Mouse (Mus musculus): Measurements from ENCODE around the gene Cgnl1.

Cgnl1 gene

GRCm38 (mm10) chr9:71770991-71771767 is at the start of gene Cgnl1:
Gene Cgnl1 (minus strand): TSS chr9:71771602.
- in situ Hi-C loops (cut with MboI, MseI): loop anchor here (10.0 kb wide), 1 partner anchor 126 kb away; no protein-coding TSS in a partner anchor

DNA sequence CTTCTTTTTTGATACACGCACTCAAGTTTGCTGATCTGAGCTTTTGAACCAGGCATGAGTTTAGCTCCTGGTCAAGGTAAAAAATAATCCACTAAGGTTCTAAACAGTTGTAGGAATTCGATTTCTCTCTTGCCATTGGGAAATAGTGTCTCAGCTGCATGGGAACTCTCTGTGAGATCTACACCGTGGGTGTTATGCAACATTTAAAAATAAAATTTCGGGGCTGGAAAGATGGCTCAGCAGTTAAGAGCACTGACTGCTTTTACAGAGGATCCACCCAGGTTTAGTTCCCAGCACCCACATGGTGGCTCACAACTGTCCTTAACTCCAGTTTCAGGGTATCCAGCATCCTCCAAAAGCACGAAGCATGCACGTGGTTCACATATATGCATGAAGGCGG is 47.1 kb upstream of the Cgnl1 start:
- in situ Hi-C loops (cut with MboI, MseI): no loop called here

DNA sequence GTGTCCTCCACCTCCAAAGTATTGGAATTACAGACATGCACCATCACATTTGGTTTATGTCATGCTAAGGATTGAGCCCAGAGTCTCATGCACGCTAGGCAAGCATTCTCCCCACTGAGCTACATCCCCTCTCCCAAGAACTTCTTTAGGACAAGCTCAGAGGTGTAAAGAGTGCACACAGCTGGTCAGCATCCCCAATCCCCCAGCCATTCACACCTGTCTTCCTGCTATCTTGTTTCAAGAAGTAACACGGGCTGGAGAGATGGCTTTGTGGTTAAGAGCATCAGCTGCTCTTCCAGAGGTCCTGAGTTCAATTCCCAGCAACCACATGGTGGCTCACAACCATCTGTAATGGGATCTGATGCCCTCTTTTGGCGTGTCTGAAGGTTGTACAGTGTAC is 44.7 kb upstream of the Cgnl1 start:
- in situ Hi-C loops (cut with MboI, MseI): no loop called here

GRCm38 (mm10) chr9:71813565-71813964 is 42.2 kb upstream of the Cgnl1 start:
- in situ Hi-C loops (cut with MboI, MseI): no loop called here

DNA sequence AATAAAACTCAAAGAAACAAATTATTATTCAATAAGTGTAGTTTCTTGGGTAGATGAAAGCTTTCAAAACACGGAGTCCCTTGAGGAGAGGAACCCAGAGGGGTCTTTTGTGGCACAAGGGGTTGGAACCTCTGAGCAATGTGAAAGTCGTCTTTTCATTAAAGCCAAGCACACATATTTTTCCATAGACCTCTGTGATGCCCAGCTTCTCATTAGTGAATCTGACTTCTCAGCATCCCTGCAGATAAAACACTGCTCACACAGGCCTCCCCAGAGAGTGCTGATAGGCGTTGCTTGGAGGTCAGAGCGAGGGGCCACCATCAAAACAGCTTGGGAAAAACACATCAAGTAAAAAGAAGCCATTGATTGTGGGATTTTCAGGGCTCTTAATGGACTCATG is 41.5 kb upstream of the Cgnl1 start:
- in situ Hi-C loops (cut with MboI, MseI): no loop called here

DNA sequence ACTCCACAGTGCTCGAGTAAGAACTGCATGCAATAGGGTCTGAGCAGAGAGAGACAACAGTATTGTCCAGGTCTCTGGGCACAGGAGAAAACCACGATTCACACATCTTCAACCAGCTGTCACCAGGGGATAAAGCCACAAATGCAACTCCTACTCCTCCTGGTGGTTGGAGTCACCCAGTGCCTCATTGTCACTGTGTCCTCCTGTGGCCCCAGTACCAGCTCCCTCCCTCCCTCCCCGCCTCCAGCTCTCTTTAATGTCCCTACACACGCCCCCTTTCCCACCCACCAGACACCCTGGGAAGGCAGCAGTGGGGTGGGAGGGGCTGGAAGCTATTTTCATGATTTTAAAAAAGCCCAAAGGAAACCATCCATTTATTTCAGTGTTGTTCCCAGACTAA is 41.0 kb upstream of the Cgnl1 start:
- in situ Hi-C loops (cut with MboI, MseI): no loop called here

GRCm38 (mm10) chr9:71811404-71811803 is 40.0 kb upstream of the Cgnl1 start:
- in situ Hi-C loops (cut with MboI, MseI): no loop called here

DNA sequence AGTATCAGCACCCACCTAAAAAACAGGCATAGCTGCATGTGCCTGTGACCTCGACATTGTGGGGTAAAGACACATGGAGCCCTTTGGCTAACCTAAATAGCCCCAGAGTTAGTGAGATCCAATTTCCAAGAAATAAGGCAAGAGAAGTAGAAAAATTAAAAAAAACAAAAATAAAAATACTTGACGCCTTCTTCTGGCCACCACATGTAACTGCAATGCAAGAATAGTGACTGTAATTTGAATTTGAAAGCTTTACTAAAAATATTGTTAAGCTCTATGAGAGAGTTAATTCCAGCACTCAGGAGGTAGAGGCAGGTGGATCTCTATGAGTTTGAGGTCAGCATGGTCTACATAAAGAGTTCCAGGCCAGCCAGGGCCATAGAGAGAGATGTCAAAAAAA is 39.3 kb upstream of the Cgnl1 start:
- in situ Hi-C loops (cut with MboI, MseI): no loop called here

DNA sequence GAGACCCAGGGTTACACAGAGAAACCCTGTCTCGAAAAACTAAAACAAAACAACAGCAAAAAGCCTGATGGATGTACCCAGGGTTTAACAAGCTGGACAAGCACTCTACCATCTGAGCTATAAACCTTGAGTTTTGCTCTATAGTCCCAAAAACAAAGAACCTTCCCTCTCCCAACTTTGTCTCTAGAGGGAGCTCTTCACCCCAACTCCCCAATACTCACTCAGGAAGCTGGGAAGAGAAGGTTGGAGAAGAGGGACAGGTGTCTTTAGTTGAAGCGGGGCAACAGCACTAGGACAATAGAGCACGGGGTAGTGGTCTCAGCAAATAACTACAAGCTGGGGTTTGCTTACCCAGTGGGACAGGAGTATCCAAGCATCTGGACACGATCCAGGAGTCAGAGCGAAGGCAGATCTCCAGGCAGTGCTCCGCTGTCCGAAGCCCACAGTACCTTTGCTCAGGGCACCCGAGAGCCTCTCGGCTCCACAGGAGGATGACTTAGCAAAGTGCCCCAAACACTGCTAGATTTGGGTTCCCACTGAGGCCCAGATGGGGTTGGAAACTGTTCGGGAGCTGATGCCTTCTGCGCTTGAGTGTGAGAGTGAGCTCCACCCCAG is 37.3 kb upstream of the Cgnl1 start:
- in situ Hi-C loops (cut with MboI, MseI): loop anchor here (5.0 kb wide), 1 partner anchor 161 kb away; no protein-coding TSS in a partner anchor

DNA sequence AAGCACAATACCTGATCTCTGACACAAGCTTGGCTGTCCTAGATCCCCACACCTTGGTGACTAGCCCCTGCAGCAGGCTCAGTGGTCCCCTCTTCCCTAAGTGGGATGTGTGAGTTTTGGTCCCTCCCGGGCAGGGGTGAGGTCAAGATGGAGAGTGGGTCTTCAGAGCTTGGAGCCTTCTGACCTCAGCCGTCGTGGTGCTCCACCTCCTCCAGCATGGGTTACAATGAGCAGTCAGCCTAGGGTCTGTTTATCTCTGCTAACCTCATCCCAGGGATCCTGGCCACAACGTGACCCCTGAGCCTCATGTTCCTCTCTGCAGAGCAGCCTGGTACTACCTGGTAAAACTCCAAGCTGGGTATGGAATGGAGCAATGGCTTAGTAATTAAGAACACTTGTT is 36.4 kb upstream of the Cgnl1 start:
- in situ Hi-C loops (cut with MboI, MseI): loop anchor here (5.0 kb wide), 1 partner anchor 160 kb away; no protein-coding TSS in a partner anchor

- in situ Hi-C loops (cut with MboI, MseI): loop anchor here (5.0 kb wide), 1 partner anchor 159 kb away; no protein-coding TSS in a partner anchor
Measured at GRCm38 (mm10) chr9:71806422-71806805, 35.0 kb upstream of the Cgnl1 start.

- in situ Hi-C loops (cut with MboI, MseI): loop anchor here (5.0 kb wide), 1 partner anchor 159 kb away; no protein-coding TSS in a partner anchor
Measured at GRCm38 (mm10) chr9:71805646-71806421, 34.4 kb upstream of the Cgnl1 start.

DNA sequence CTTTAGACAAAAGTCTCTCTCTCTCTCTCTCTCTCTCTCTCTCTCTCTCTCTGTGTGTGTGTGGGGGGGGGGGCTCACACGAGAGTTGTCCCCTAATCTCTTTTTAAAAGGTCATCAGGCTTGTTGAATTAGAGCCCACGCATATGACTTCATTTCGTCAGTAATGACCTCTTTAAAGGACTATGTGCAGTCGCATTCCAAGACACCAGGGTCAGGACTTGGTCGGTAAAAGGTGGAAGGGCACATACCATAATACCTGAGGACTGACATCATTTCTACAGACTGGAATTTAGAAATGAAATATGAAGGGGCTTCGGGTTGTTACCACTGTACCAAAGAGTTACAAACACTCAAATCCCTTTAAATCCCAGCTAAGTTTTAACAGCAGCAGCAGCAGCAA is 32.7 kb upstream of the Cgnl1 start:
- in situ Hi-C loops (cut with MboI, MseI): no loop called here

DNA sequence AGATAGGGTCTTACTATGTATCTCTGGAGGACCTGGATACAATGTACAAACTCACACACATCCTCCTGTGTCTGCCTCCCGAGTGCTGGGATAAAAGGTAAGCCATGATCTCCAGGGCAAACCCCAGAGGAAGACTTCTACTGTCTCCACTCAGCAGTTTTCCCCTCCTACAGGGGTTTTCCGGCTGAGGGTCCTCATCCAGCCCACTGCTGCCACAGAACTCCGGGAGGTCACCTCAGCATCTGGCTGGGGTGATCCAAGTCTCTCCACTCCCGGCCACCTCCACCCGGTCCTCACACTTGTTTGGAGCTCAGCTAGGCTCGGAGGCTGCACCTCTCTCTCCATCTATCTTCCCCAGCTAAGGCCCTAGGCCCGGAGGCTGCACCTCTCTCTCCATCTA is 31.9 kb upstream of the Cgnl1 start:
- in situ Hi-C loops (cut with MboI, MseI): no loop called here

- in situ Hi-C loops (cut with MboI, MseI): no loop called here
Measured at GRCm38 (mm10) chr9:71799598-71799997, 28.2 kb upstream of the Cgnl1 start.

GRCm38 (mm10) chr9:71798176-71798575 is 26.8 kb upstream of the Cgnl1 start:
- in situ Hi-C loops (cut with MboI, MseI): no loop called here

DNA sequence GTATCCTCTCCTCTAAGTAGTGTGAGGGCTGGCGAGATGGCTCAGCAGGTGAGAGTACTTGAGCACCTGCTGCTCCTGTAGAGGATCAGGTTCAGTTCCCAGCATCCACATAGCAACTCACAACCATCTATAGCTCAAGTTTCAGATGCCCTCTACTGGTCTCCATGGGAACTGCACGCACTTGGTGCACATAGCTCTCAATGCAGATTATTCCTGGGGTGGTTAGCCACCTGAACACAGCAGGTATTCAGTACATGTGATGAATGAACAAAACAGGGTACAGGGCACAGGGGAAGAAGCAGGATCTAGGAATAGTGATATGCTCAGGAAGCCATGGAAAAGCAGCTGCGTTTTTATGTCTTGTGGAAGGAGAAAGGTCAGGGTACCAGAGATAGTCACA is 6.0 kb upstream of the Cgnl1 start:
- in situ Hi-C loops (cut with MboI, MseI): loop anchor here (10.0 kb wide), 1 partner anchor 133 kb away; no protein-coding TSS in a partner anchor

DNA sequence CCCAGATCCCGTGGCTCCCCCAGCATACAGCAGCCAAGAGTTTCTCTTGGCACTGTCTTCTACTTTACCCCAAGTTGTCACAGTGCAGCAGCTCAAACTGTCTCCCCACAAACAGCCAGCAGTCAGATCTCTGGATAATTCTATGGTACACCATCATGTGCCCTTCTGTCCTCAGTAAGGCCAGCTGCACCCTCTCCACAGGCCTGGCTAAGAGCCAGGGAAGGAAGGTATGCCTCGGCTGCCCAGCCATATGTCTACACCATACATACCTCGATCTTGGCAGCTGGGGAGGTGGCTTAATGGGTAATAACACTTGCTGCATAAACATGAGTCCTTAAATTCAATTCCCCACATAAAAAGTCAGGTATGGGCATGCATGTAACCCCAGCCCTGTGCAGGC is 4.9 kb upstream of the Cgnl1 start:
- in situ Hi-C loops (cut with MboI, MseI): loop anchor here (10.0 kb wide), 1 partner anchor 132 kb away; no protein-coding TSS in a partner anchor

DNA sequence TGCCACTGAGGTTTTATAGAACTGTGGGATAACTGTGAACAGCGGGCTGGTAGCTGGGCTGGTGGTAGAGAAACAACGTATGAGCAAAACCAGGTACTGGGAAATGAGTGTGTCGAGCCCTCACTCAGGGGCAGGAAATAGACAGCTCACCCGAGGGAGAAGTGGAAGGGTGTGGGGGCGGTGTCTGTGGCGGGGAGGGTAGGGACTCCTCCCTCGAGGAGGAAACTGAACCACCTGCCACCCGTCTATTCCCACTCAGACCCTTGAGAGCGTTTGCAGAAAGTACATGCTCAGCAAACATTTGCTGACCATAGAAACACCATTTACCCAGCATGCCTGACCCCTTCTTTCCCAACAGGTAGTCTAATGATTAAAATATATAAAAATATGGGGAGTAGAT is 2.2 kb upstream of the Cgnl1 start:
- in situ Hi-C loops (cut with MboI, MseI): loop anchor here (10.0 kb wide), 1 partner anchor 129 kb away; no protein-coding TSS in a partner anchor

DNA sequence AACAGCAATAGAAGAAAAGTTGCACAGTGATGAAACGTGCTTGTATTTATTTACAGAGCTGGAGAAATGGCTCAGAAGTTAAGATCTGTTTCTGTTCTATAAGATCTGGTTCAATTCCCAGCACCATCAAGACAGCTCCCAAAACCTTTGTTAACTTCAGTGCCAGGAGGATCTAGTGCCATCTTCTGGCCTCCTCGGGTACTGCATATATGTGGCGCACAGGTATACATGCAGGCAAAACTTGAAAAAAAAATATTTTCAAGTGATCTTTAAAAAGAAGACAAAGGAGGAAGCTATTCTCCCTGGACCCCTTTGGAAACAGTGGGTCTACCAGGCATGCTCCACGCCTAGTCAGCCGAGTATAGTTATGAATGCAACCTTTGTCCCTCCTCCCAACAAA is 936 bp upstream of the Cgnl1 start:
- in situ Hi-C loops (cut with MboI, MseI): loop anchor here (10.0 kb wide), 1 partner anchor 128 kb away; no protein-coding TSS in a partner anchor

- in situ Hi-C loops (cut with MboI, MseI): loop anchor here (10.0 kb wide), 1 partner anchor 126 kb away; no protein-coding TSS in a partner anchor
Measured at GRCm38 (mm10) chr9:71770484-71770883, 918 bp downstream of the Cgnl1 start.

- in situ Hi-C loops (cut with MboI, MseI): loop anchor here (10.0 kb wide), 1 partner anchor 125 kb away; no protein-coding TSS in a partner anchor
Measured at GRCm38 (mm10) chr9:71769701-71770100, 1.7 kb downstream of the Cgnl1 start.
